Mouse (Mus musculus) kidney, embryonic 16.5 days (tissue): ENCODE data around the gene Rcn3. TPM values are rescaled to one million over a fixed set of nuclear protein-coding genes. Genes with fewer than 3 reads are reported as not detected.
A peak's percentile ranks its signal among the peaks of the same experiment; 100 is the strongest.

ENCODE experiments used
- ATAC-seq: fragments of 200-750 bp; cut with Nextera tagmentation; 2 replicates; pipeline ENCODE4 v1.8.0; 2017; ENCODE audit warnings: moderate TSS enrichment; ENCODE audit not compliant: low FRiP score, low TSS enrichment
- H3K27ac ChIP-seq: fragments of 300-500 bp; sonication (generic); 2 replicates; pipeline ENCODE4 v1.5.1; 2014; ENCODE audit warnings: low read length
- H3K27me3 ChIP-seq: fragments of 300-500 bp; sonication (generic); 2 replicates; pipeline ENCODE4 v1.6.1; 2014; ENCODE audit warnings: low read length, control low read depth, mixed read lengths; ENCODE audit not compliant: insufficient read depth
- H3K36me3 ChIP-seq: fragments of 300-500 bp; sonication (generic); 2 replicates; pipeline ENCODE4 v1.6.1; 2014; ENCODE audit warnings: low read length, control low read depth, mixed read lengths; ENCODE audit not compliant: insufficient read depth
- H3K4me1 ChIP-seq: fragments of 300-500 bp; sonication (generic); 2 replicates; pipeline ENCODE4 v1.6.1; 2014; ENCODE audit warnings: low read length, control low read depth, mixed read lengths; ENCODE audit not compliant: insufficient read depth
- H3K4me2 ChIP-seq: fragments of 300-500 bp; sonication (generic); replicated peaks from 2 replicates; pipeline ENCODE4 v1.6.1; 2014; ENCODE audit warnings: low read depth, low read length
- H3K4me3 ChIP-seq: fragments of 300-500 bp; sonication (generic); 2 replicates; pipeline ENCODE4 v1.5.1; 2014; ENCODE audit warnings: mild to moderate bottlenecking, low read length
- H3K9ac ChIP-seq: fragments of 300-500 bp; sonication (generic); replicated peaks from 2 replicates; pipeline ENCODE4 v1.6.1; 2014; ENCODE audit warnings: low read length
- H3K9me3 ChIP-seq: fragments of 300-500 bp; sonication (generic); 2 replicates; pipeline ENCODE4 v1.6.1; 2016; ENCODE audit warnings: low read length, control low read depth
- WGBS: fragments of 180-500 bp; shearing (Covaris S2); extraction: QIAGEN DNeasy Blood & Tissue Kit; methylation state at CpG from one replicate; pipeline ENCODE4 v1.1.7; 2014; 5-methylcytosine and 5-hydroxymethylcytosine counted together
- polyA plus RNA-seq: library from polyadenylated mRNA; unstranded; fragments of >200 nt; fragmentation: Nextera tagmentation; extraction: Ambion mirVana; gene quantifications from 2 replicates; pipeline ENCODE4 v1.2.1, GENCODE M21; 2015

Rcn3 gene
- polyA plus RNA-seq, 1 experiment from 2014 or later = 369 TPM

- under 1% methylated on average over 59 of the region's 59 CpGs for WGBS
- peak within 1 kb of the TSS; percentile 92 for H3K4me2 ChIP-seq
- peak; percentile 81 for ATAC-seq
- no peaks in the 10 kb centered on the region for H3K27me3 ChIP-seq
- peak within 1 kb of the TSS; percentile 98 for H3K4me3 ChIP-seq
- H3K9ac ChIP-seq = peak within 1 kb of the TSS; percentile 100
- no peaks in the 10 kb centered on the region for H3K9me3 ChIP-seq
- peak within 1 kb of the TSS; percentile 95 for H3K27ac ChIP-seq
- peaks cover 68% of the 10 kb centered on the region for H3K36me3 ChIP-seq
- H3K4me1 ChIP-seq = peaks cover 46% of the 10 kb centered on the region
Measured at GRCm38 (mm10) chr7:45124224-45125143, 32.5 kb upstream of the Rcn3 start, which contains the start of gene Rps11. Gene Rps11, minus strand, starts transcription at chr7:45124439.

- Histone ChIP-seq H3K4me3 (peak overlapping the region; percentile 98), H3K27ac (peak overlapping the region; percentile 90), H3K4me2 (peak overlapping the region; percentile 73), H3K36me3 (peaks cover 78% of the 10 kb centered on the region), H3K9me3 (no peaks in the 10 kb centered on the region), H3K9ac (peak overlapping the region; percentile 100), H3K27me3 (no peaks in the 10 kb centered on the region), H3K4me1 (peaks cover 44% of the 10 kb centered on the region)
- ATAC-seq = no peak
- 14% methylated on average over 12 of the region's 12 CpGs for WGBS
Measured at GRCm38 (mm10) chr7:45123186-45123570, 31.2 kb upstream of the Rcn3 start.

- peaks cover 78% of the 10 kb centered on the region for H3K36me3 ChIP-seq
- no peaks in the 10 kb centered on the region for H3K9me3 ChIP-seq
- ATAC-seq = no peak
- no peak overlapping the region for H3K27ac ChIP-seq
- H3K27me3 ChIP-seq = no peaks in the 10 kb centered on the region
- H3K4me2 ChIP-seq = peak overlapping the region; percentile 73
- peak overlapping the region; percentile 100 for H3K9ac ChIP-seq
- peak overlapping the region; percentile 98 for H3K4me3 ChIP-seq
- 81% methylated on average over 15 of the region's 15 CpGs for WGBS
- peaks cover 50% of the 10 kb centered on the region for H3K4me1 ChIP-seq
Measured at GRCm38 (mm10) chr7:45122561-45123185, 30.7 kb upstream of the Rcn3 start.

GRCm38 (mm10) chr7:45121966-45122365 is 29.9 kb upstream of the Rcn3 start:
- no peak overlapping the region for H3K27ac ChIP-seq
- H3K36me3 ChIP-seq = peaks cover 71% of the 10 kb centered on the region
- H3K4me3 ChIP-seq = no peak overlapping the region
- peaks cover 45% of the 10 kb centered on the region for H3K4me1 ChIP-seq
- no peak for ATAC-seq
- no peaks in the 10 kb centered on the region for H3K27me3 ChIP-seq
- no peak overlapping the region; the same call in 1 of the 2 replicates for H3K4me2 ChIP-seq
- 0 out of 2 replicates have a peak overlapping the region, but pooled peaks have one; percentile 20 for H3K9ac ChIP-seq
- no peaks in the 10 kb centered on the region for H3K9me3 ChIP-seq

- Histone ChIP-seq H3K27ac (peak overlapping the region; percentile 10; the same call in 1 of the 2 replicates), H3K4me2 (no peak overlapping the region), H3K9me3 (no peaks in the 10 kb centered on the region), H3K36me3 (peaks cover 66% of the 10 kb centered on the region), H3K4me3 (no peak overlapping the region), H3K4me1 (peaks cover 40% of the 10 kb centered on the region), H3K9ac (0 out of 2 replicates have a peak overlapping the region, but pooled peaks have one; percentile 20), H3K27me3 (no peaks in the 10 kb centered on the region)
- ATAC-seq = no peak
- WGBS = 65% methylated on average over 8 of the region's 8 CpGs
Measured at GRCm38 (mm10) chr7:45121404-45121803, 29.4 kb upstream of the Rcn3 start.

DNA sequence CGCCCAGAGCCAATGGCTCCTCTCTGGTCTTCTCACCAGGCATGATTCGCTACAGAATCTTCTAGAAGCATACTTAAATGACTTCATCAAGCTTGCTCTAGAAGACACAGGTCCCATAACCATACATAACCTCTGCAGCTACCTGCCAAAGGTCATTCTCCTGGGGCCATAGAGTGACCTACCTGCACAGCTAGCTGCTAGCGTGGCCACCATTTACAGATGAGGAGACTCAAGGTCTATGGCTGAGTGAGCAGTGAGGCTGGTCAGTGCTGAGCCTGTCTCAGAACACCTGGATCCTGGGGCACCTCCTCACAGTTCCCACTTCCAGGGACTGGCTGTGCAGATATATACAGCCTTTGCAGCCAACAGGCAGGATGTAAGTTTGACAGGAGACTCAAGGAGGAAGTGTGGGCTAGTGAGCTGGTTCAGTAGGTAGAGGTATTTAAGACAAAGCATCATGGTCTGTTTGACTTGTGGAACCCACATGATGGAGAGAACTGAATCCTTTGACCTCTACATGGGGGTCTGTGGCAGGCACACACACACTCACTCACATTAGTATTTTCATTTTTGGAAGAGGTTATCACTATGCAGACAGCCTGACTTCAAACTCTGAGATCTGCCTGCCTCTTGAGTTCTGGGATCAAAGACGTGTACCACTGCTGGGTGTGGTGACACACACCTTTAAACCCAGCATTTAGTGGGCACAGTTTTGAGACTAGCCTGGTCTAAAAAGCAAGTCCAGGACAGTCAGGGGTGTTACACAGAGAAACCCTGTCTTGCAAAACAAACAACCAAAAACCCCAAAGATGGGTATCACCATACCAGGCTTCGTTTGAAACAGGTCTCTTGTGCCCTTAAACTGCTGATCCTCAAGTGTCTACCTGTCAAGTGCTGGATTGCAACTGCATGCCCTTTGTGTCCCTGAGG is 28.0 kb upstream of the Rcn3 start:
- peaks cover 26% of the 10 kb centered on the region for H3K4me1 ChIP-seq
- no peak for ATAC-seq
- H3K27ac ChIP-seq = no peak overlapping the region
- peak overlapping the region; percentile 2; the same call in 1 of the 2 replicates for H3K9ac ChIP-seq
- no peak overlapping the region for H3K4me2 ChIP-seq
- H3K27me3 ChIP-seq = no peaks in the 10 kb centered on the region
- H3K9me3 ChIP-seq = no peaks in the 10 kb centered on the region
- peaks cover 52% of the 10 kb centered on the region for H3K36me3 ChIP-seq
- 81% methylated on average over 5 of the region's 5 CpGs for WGBS
- no peak overlapping the region for H3K4me3 ChIP-seq

DNA sequence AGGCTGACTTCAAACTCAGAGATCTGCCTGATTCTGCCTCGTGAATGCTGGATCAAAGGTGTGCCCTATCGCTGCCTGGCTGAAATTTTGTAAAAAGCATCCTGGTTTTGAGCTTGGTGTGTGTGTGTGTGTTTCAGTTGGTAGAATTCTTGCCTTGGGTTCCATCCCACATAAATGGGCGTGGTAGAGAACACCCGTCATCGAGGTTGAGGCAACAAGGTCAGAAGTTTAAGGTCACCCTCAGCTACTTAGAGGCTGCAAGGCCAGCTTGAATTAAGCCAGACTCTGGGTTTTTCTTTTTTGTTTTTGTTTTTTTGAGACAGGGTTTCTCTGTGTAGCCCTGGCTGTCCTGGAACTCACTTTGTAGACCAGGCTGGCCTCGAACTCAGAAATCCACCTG is 26.3 kb upstream of the Rcn3 start:
- no peaks in the 10 kb centered on the region for H3K9me3 ChIP-seq
- no peak overlapping the region for H3K9ac ChIP-seq
- H3K4me3 ChIP-seq = no peak overlapping the region
- WGBS = 83% methylated on average over 6 of the region's 6 CpGs
- H3K27me3 ChIP-seq = no peaks in the 10 kb centered on the region
- H3K27ac ChIP-seq = peak overlapping the region; percentile 17; the same call in 1 of the 2 replicates
- H3K4me2 ChIP-seq = no peak overlapping the region
- peaks cover 20% of the 10 kb centered on the region for H3K4me1 ChIP-seq
- peaks cover 47% of the 10 kb centered on the region for H3K36me3 ChIP-seq
- no peak for ATAC-seq

GRCm38 (mm10) chr7:45117566-45117965 is 25.5 kb upstream of the Rcn3 start:
- Histone ChIP-seq H3K4me3 (no peak overlapping the region), H3K9ac (no peak overlapping the region), H3K27ac (peak overlapping the region; percentile 17; the same call in 1 of the 2 replicates), H3K4me1 (peaks cover 13% of the 10 kb centered on the region), H3K9me3 (no peaks in the 10 kb centered on the region), H3K27me3 (no peaks in the 10 kb centered on the region), H3K36me3 (peaks cover 40% of the 10 kb centered on the region), H3K4me2 (no peak overlapping the region)
- no peak for ATAC-seq
- 63% methylated on average over 8 of the region's 8 CpGs for WGBS

- ATAC-seq = no peak
- 0 out of 2 replicates have a peak, but pooled peaks cover 8% of the 10 kb centered on the region for H3K4me1 ChIP-seq
- no peaks in the 10 kb centered on the region for H3K9me3 ChIP-seq
- 0 out of 2 replicates have a peak, but pooled peaks cover under 1% of the 10 kb centered on the region for H3K36me3 ChIP-seq
- H3K27me3 ChIP-seq = no peaks in the 10 kb centered on the region
- H3K27ac ChIP-seq = no peak overlapping the region
- 77% methylated on average over 2 of the region's 2 CpGs for WGBS
- no peak overlapping the region for H3K4me2 ChIP-seq
- no peak overlapping the region; the same call in 1 of the 2 replicates for H3K9ac ChIP-seq
- H3K4me3 ChIP-seq = no peak overlapping the region
Measured at GRCm38 (mm10) chr7:45113476-45113875, 21.5 kb upstream of the Rcn3 start.
